Mouse (Mus musculus) urinary bladder, postnatal 25 days (tissue): ENCODE results near the gene Atxn10.

Source experiments
- DNase-seq: peaks from one replicate; pipeline ENCODE4 v3.0.0; 2022; ENCODE audit warnings: low spot score

Atxn10 gene

GRCm38 (mm10) chr15:85334234-85334633 is 1.8 kb upstream of the Atxn10 start:
- DNase-seq = no peak

DNA sequence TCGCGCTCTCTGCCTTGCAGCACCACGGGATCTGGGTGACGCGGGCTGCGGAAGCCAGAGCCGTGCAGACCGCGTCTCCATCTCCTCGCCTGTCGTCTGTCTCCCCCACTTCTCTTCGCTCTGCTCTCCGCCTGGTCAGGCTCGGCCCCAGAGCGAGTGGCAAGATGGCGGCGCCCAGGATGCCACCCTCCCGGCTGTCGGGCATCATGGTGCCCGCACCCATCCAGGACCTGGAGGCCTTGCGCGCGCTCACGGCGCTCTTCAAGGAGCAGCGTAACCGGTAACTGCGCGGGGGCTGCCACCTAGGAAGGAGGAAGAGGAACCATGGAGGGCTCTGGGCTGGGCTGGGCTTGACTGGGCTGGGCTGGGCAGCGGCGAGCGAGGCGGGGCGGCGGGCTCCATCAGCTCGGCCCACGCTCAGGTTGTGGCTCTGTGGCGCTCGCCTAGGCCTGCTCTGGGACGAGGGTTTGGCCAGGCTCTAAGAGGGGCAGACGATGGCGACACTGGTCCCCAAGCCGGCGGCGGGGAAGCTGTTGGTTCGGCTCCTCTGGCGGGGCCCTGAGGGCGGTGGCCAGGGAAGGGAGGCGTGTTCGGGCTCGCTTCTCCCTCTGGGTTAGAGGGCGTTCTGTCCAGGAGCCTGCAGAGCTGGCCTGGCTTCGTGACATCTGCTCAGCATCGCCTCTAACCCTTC is 401 bp downstream of the Atxn10 start:
- DNase-seq = peak; percentile 64

DNA sequence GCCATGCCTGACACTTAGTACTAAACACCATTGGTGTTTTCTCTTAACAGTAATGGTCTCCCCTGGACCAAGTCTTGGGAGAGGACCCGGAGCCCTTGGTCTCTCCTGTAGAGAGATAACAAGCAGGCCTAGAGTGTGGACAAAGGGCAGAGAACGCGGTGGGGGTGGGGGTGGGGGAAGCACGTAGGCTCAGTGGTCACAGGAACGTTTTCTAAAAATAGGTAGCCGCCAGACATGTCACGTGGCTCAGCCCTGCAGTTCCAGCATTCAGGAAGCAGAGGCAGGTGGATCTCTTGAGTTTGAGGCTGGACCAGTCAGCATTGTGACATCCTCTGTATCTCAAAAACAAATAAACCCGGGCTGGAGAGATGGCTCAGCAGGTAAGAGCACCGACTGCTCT is 1.2 kb downstream of the Atxn10 start:
- no peak for DNase-seq

GRCm38 (mm10) chr15:85337979-85338378 is 1.9 kb downstream of the Atxn10 start:
- DNase-seq = no peak

- DNase-seq = no peak
Observed at GRCm38 (mm10) chr15:85342246-85342645, 6.2 kb downstream of the Atxn10 start.

- DNase-seq = no peak
Observed at GRCm38 (mm10) chr15:85344673-85345072, 8.6 kb downstream of the Atxn10 start.

DNA sequence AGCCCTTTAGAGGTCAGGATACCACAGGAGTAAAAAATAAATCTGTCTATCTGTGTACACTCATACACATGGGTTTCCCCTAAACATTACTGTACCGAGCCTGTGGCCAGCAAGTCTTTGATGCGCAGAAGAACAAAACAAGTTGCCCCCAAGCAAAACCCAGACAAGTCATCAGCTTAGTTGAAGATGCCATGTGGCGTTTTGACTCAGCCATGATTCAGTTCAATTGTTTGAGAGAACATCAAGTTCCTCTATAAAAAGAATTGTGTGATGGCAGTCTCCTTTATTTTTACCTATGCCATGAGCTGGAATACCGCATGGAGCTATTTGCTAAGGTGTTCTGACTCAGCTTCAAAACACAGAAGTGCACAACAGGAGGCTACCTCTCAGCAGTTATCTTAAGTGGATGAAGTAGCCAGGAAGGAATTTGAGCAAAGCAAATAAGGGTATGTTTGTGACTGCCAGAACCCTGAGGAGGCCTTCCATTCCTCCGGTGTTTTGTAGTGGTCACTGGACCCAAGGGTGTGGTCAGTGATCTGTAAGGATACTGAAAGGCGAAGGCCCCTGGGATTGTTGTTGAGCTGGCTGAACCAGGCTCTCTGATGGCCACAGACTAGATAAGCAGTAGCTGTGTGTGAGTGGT is 11.1 kb downstream of the Atxn10 start:
- no peak for DNase-seq

DNA sequence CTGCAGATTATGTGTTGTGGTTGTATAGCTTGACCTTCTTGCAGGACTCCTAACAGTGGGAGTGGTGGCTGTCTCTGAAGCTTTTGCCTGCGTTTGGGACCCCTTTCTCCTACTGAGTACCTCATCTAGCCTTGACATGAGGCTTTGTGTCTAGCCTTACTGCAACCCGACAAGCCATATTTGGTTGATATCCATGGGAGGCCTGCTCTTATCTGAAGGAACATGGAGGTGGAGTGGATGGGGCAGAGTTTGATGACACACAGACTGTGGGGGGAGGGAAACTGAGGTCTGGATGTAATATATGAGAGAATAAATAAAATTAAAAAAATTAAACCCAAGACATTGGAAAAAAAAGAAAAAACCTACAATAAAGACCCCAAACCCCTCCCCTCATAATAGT is 14.1 kb downstream of the Atxn10 start:
- DNase-seq = no peak

GRCm38 (mm10) chr15:85354060-85354459 is 18.0 kb downstream of the Atxn10 start:
- DNase-seq = no peak

DNA sequence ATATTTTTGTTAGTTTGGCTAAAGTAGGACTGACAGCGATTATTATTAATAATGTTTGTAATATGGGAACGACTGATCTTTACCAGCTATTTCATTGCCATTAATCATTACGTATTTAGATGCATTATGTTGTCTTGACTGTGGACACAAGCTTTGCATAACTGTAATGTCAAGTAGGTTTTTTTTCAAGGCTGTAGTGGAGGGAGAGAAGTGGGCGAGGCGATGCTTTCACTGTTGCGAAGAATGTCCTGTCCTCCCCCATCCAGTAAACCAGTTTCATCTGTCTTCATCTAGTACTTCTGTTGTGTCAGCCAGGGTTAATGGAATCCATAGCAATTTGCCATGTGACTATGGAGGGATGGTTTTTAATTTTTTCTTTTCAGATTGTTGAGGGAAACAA is 20.1 kb downstream of the Atxn10 start:
- DNase-seq = no peak

- DNase-seq = no peak
Observed at GRCm38 (mm10) chr15:85357465-85358225, 21.6 kb downstream of the Atxn10 start.

- no peak for DNase-seq
Observed at GRCm38 (mm10) chr15:85359483-85359882, 23.4 kb downstream of the Atxn10 start.

GRCm38 (mm10) chr15:85359901-85360300 is 23.9 kb downstream of the Atxn10 start:
- no peak for DNase-seq

DNA sequence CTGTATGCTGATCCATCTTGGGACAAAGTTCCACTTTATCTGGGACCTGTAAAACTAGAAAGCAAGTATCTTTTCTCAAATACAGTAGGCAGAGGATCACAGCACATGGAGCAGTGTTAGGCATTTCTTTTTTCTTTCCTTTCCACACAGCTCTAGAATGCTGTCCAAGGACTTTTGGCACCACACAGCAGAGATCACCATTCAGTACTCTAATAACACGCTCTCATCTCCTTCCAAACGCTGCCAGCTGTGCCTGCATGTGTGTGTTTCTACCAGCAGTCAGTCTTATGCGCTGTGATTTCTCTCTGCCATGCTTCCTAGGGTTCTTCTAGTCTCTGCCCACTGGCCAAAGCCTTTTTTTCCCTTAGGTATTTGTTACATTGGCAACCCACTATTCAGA is 28.3 kb downstream of the Atxn10 start:
- DNase-seq = no peak

DNA sequence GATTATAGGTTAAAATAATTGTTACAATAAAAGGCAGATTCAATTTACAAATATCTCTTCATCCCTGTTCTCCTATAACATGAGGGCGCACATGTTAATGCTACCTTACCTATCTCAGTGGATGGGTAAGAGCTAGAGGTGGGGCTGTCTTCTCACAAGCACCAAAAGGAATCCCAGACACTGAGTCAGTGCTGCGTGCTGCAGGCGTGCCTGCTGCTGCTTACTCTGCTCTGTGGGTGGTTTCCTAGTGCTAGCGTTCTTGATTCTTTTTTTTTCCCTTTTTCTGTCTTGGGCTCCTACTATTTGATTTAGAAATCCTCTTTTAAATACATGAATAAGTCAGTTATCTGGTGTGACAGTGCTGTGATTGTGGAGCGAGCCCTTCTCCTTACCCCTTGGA is 30.9 kb downstream of the Atxn10 start:
- DNase-seq = no peak

- DNase-seq = no peak
Observed at GRCm38 (mm10) chr15:85369765-85370164, 33.7 kb downstream of the Atxn10 start.

DNA sequence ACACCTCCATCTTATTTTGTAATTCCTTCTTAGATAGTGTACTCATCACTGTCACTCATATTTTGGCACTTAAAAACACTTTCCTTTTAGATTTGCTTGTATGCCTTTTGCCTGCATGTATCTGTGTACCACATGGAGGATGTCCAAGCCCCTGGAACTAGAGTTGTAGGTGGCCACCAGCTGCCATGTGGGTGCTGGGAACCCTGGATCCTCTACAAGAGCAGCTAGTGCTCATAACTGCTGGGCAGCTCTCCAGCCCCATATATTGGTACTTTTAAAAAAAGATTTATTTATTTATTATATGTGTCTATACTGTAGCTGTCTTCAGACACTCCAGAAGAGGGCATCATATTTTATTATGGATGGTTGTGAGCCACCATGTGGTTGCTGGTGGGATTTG is 37.1 kb downstream of the Atxn10 start:
- no peak for DNase-seq

DNA sequence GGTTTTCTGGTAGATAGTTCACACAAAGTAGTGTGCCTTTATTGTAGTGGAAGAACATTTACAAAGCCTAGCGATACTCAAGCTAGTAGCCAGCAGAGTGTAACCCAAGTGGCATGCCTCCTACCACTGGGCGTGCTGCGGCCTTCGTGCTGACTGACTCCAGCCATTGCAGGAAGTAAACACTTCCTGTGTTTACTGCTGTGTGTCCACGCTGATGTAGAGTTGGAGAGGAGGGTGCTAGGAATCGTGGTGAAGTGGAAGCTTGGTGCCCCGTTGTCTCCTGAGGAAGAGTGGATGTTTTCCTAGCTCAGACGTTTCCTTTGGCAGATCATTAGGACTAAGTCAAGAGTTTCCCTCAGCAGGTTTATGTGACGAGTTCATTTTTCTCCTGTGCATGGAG is 47.4 kb downstream of the Atxn10 start:
- no peak for DNase-seq

DNA sequence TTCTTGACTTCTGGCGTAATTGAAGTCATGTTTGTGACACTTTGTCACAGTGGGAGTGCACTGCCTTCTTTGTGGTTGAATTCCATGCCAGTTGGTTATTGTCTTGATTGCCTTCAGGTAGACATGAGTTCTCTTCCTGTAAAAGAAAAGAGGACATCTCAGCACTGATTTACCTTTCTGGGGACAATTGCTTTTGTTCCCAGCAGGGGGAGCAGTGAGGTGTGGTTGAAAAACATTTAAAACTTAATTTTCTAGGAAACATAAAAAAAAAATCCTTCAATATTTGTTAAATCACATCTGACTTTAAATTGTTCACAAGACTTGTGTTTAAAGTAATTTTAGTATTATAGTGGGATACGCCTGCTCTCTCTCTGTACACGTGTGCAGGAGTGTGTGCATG is 52.7 kb downstream of the Atxn10 start:
- no peak for DNase-seq

- no peak for DNase-seq
Observed at GRCm38 (mm10) chr15:85389915-85390314, 53.9 kb downstream of the Atxn10 start.

DNA sequence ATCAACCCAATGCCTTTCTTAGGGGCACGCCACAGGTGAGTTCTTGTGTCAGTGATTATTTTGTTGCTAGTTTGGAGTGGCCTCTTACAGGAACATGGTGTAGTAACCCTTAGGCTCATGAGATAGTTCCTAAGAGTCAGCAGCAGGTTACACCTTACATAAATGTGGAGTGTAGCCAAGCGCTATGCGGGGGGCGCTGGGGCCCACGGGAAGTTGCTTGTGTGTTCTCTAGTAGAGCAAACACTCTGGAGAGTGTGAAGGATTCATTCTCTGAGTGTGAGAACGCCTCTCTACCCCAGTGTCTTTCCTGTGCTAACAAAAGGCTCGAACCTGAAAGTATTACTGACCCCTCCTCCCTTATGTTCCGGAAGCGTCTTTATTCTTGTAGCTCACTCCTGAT is 59.3 kb downstream of the Atxn10 start:
- DNase-seq = no peak

GRCm38 (mm10) chr15:85401926-85402325 is 65.9 kb downstream of the Atxn10 start:
- DNase-seq = no peak

DNA sequence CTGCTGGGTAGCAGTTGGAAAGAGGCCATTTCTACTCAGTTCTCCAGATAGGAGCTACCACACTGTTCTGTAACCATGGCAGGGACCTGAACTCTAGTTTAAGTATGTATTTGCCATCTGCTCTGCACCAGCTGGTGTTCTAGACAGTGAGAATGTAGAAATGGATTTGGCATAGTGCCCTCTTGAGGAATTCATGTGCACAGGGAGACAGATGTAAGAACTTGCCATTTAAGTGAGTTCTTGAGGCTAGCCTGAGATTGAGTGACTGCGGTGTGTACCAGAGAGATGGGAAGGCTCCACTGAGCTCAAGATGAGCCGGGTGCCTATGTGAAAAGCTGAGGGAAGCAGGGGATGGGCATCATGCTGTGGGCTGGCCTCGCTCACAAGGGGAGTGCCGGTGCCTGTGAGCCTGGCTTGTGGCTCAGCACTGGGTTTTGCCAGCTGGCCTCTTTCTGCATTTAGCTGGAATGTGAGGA is 67.2 kb downstream of the Atxn10 start:
- DNase-seq = no peak
